Mouse (Mus musculus) lung, embryonic 16.5 days (tissue): Measurements from ENCODE around the gene Arid1a. TPM values are rescaled to one million over a fixed set of nuclear protein-coding genes. Genes with fewer than 3 reads are reported as not detected.

ENCODE experiments used
- ATAC-seq: fragments of 200-750 bp; cut with Nextera tagmentation; 2 replicates; pipeline ENCODE4 v1.8.0; 2017; ENCODE audit warnings: low read depth, mild to moderate bottlenecking, moderate library complexity
- H3K27ac ChIP-seq: fragments of 300-500 bp; sonication (generic); 2 replicates; pipeline ENCODE4 v1.5.1; 2014; ENCODE audit warnings: mild to moderate bottlenecking, control low read depth, low read length
- H3K27me3 ChIP-seq: fragments of 300-500 bp; sonication (generic); 2 replicates; pipeline ENCODE4 v1.6.1; 2014; ENCODE audit warnings: low read depth, low read length, mixed read lengths; ENCODE audit not compliant: control insufficient read depth, insufficient read depth
- H3K36me3 ChIP-seq: fragments of 300-500 bp; sonication (generic); 2 replicates; pipeline ENCODE4 v1.6.1; 2014; ENCODE audit warnings: low read length; ENCODE audit not compliant: control insufficient read depth, insufficient read depth
- H3K4me1 ChIP-seq: fragments of 300-500 bp; sonication (generic); replicated peaks from 2 replicates; pipeline ENCODE4 v1.6.1; 2014; ENCODE audit warnings: low read length, mixed read lengths; ENCODE audit not compliant: control insufficient read depth, insufficient read depth
- H3K4me2 ChIP-seq: fragments of 300-500 bp; sonication (generic); 2 replicates; pipeline ENCODE4 v1.6.1; 2014; ENCODE audit warnings: low read depth, low read length, control low read depth
- H3K4me3 ChIP-seq: fragments of 300-500 bp; sonication (generic); 2 replicates; pipeline ENCODE4 v1.5.1; 2014; ENCODE audit warnings: mild to moderate bottlenecking, low read length, control low read depth
- H3K9ac ChIP-seq: fragments of 300-500 bp; sonication (generic); 2 replicates; pipeline ENCODE4 v1.6.1; 2014; ENCODE audit warnings: low read length, control low read depth
- H3K9me3 ChIP-seq: fragments of 300-500 bp; sonication (generic); 2 replicates; pipeline ENCODE4 v1.6.1; 2016; ENCODE audit warnings: low read length; ENCODE audit not compliant: control insufficient read depth
- WGBS: fragments of 180-500 bp; shearing (Covaris S2); extraction: QIAGEN DNeasy Blood & Tissue Kit; methylation state at CpG from one replicate; pipeline ENCODE4 v1.1.7; 2014; 5-methylcytosine and 5-hydroxymethylcytosine counted together
- polyA plus RNA-seq: library from polyadenylated mRNA; unstranded; fragments of >200 nt; fragmentation: Nextera tagmentation; extraction: Ambion mirVana; gene quantifications from 2 replicates; pipeline ENCODE4 v1.2.1, GENCODE M21; 2015

The Arid1a gene
- polyA plus RNA-seq, 1 experiment from 2014 or later, result 28.4 TPM

DNA sequence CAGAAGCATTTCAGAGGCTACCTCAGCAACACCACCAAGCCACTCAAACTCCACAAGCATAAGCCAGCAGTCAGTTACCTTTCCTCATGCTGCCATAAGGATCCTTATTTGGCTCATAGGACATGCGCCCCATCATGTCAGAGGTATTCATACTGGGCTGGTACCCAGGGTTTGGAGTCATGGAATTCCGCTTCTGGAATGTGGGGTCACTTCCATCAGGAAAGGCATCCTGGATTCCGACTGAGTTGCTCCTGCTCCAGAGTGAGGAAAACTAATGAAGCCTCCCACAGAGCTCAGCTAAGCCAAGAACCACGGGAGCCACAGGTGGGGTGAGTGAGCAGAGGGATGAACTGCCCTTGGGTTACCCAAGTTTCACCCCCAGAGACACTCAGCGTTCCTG, 69.4 kb downstream of the Arid1a start:
- peaks cover 13% of the 10 kb centered on the region for H3K4me1 ChIP-seq
- 87% methylated on average over 5 of the region's 5 CpGs for WGBS
- H3K27me3 ChIP-seq, result no peaks in the 10 kb centered on the region
- H3K36me3 ChIP-seq, result peaks cover 69% of the 10 kb centered on the region
- no peaks in the 10 kb centered on the region for H3K9me3 ChIP-seq
- no peak overlapping the region for H3K4me3 ChIP-seq
- ATAC-seq, result no peak
- H3K27ac ChIP-seq, result no peak overlapping the region
- no peak overlapping the region for H3K4me2 ChIP-seq
- H3K9ac ChIP-seq, result no peak overlapping the region

DNA sequence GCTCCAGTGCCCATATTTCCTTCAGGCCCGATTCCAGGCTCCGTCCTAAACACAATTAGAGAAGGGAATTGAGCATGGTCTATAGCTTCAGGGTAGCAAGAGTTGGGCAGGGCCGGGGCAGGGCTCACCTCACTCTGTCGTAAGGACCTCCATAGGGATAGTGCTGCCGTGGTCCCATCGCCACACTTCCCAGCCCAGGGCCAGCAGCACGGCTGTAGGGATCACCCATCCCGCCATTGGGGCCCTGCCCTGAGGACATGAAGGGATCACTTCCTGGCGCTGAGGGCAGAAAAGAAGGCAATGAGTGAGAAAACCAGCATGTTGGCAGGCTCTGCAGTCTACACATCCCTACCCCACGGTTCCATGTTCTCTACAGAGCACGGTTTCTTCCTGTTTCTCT, 70.1 kb downstream of the Arid1a start:
- Histone ChIP-seq H3K4me2 (no peak overlapping the region), H3K4me3 (no peak overlapping the region), H3K27me3 (no peaks in the 10 kb centered on the region), H3K27ac (no peak overlapping the region), H3K4me1 (peaks cover 13% of the 10 kb centered on the region), H3K36me3 (peaks cover 68% of the 10 kb centered on the region), H3K9me3 (no peaks in the 10 kb centered on the region), H3K9ac (no peak overlapping the region)
- 85% methylated on average over 11 of the region's 11 CpGs for WGBS
- no peak for ATAC-seq

DNA sequence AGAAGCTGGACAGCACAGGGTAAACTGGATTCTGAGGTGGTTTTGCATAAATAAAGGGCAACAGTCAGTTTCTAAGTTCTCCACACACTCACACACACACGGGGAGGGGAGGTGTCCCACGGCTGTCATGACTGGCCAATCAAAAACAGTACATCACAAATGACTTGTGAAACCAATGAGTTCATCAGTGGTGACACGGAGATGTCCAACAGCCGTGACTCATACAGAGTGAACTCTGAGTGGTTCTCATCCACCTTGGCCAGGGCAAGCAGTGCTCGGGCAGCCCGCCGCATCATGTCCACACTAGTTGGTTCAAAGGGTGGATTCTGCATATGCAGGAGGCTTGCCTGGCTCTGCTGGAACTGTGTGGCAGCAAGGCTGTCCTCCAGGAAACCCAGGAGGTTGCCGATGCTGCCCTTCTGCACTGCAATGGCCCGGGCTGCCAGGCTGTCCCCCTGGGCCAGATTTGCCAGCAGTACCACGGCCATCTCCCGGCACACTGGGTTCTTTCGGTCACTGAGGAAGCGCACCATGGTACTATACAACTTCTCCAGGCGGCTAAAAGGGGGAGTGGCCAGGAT, 76.3 kb downstream of the Arid1a start:
- Histone ChIP-seq H3K4me1 (peaks cover 24% of the 10 kb centered on the region), H3K4me2 (no peak overlapping the region), H3K9me3 (no peaks in the 10 kb centered on the region), H3K27me3 (no peaks in the 10 kb centered on the region), H3K9ac (no peak overlapping the region), H3K4me3 (no peak overlapping the region), H3K27ac (no peak overlapping the region), H3K36me3 (peaks cover 46% of the 10 kb centered on the region)
- ATAC-seq, result no peak
- 80% methylated on average over 14 of the region's 14 CpGs for WGBS

DNA sequence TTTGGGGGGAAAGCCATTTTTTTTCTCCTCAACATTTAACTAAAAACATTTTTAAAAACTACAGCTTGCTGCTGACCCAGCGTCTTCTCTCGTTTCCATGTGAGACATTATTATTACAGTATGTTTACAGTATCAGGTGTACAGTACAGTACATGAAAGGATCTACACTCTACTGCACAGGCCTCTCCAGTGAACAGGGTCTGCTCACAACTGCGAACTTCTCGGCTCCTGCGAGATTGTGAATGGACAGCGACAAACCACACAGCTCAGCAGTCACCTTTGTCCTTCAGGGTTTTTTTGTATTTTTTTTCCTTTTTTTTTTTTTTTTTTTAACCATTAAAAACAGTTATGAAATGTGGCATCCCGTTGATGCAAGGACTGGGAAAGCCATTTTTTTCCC, 76.9 kb downstream of the Arid1a start:
- H3K4me2 ChIP-seq, result no peak overlapping the region
- H3K4me1 ChIP-seq, result peaks cover 30% of the 10 kb centered on the region
- no peak for ATAC-seq
- H3K27ac ChIP-seq, result no peak overlapping the region
- H3K27me3 ChIP-seq, result no peaks in the 10 kb centered on the region
- 70% methylated on average over 7 of the region's 7 CpGs for WGBS
- peaks cover 40% of the 10 kb centered on the region for H3K36me3 ChIP-seq
- no peaks in the 10 kb centered on the region for H3K9me3 ChIP-seq
- H3K9ac ChIP-seq, result no peak overlapping the region
- no peak overlapping the region for H3K4me3 ChIP-seq

DNA sequence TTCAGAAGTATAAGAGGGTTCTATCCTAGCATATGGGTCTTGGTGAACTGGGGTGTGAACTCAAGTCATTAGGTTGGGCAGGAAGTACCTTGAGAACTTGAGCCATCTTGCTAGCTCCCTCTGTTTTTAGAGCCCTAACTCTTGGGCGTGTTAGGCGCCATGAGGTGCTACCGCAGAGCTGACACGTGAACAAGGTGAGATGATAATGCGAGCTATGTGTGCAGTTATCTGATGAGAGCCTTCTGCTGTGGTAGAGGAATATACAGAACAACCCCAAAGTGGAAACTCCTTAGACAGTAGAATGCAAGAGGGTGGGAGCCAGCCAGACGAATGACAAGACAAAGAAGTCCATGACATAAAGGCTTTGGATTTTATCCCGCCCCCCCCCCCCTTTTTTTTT, 79.3 kb downstream of the Arid1a start:
- H3K4me1 ChIP-seq, result peaks cover 42% of the 10 kb centered on the region
- 71% methylated on average over 7 of the region's 7 CpGs for WGBS
- H3K36me3 ChIP-seq, result peaks cover 24% of the 10 kb centered on the region
- H3K27me3 ChIP-seq, result no peaks in the 10 kb centered on the region
- H3K9ac ChIP-seq, result no peak overlapping the region
- no peak for ATAC-seq
- no peak overlapping the region for H3K4me2 ChIP-seq
- H3K27ac ChIP-seq, result no peak overlapping the region
- H3K4me3 ChIP-seq, result no peak overlapping the region
- H3K9me3 ChIP-seq, result no peaks in the 10 kb centered on the region

DNA sequence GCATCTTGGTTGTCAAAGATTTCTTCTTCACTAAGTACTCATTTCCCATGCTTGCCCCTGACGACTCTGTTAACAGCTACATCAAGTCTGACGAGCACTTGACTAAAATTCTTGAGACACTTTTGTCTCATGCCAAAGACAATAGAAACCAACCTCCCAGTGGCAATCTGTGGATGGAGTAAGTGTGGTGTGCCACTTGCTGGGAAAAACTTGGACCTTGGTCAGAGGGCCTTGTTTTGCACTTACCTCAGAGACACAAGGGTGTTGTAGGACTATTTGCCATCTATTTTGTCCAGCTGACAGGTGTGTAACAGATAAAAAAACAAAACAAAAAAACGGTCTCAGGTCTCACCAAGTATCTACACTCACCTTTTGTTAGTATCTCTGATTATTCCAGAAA, 80.4 kb downstream of the Arid1a start:
- no peak overlapping the region for H3K9ac ChIP-seq
- H3K9me3 ChIP-seq, result no peaks in the 10 kb centered on the region
- peaks cover 45% of the 10 kb centered on the region for H3K4me1 ChIP-seq
- peak overlapping the region; percentile 86 for H3K27ac ChIP-seq
- 0 out of 2 replicates have a peak overlapping the region, but pooled peaks have one; percentile 20 for H3K4me2 ChIP-seq
- no peak overlapping the region for H3K4me3 ChIP-seq
- no peaks in the 10 kb centered on the region for H3K27me3 ChIP-seq
- ATAC-seq, result no peak
- 14% methylated on average over 3 of the region's 3 CpGs for WGBS
- peaks cover 15% of the 10 kb centered on the region for H3K36me3 ChIP-seq

DNA sequence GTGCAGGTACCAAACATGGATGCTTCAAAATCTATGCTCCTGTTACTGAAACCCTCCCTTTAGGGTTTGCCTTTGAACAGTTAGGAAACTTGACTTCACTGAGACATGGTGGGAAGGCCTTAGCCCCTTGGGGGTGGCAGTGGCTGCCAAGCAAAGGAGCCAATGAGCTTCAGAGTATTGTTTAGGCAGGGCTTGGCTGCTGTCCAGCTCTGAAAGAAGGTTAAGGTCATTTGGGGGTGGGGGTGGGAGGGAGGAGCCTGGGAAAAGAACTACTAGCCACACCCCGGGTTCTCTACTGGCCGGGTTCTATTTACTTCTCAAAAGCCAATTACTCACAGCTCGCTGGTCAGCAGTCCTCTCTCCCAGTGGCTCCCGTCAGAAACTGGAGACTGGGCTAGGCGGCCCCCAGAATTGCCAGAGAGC, 81.0 kb downstream of the Arid1a start:
- H3K27me3 ChIP-seq, result no peaks in the 10 kb centered on the region
- 0 out of 2 replicates have a peak overlapping the region, but pooled peaks have one; percentile 20 for H3K4me2 ChIP-seq
- no peak overlapping the region for H3K4me3 ChIP-seq
- H3K9ac ChIP-seq, result 0 out of 2 replicates have a peak overlapping the region, but pooled peaks have one; percentile 32
- WGBS, result 1% methylated on average over 5 of the region's 5 CpGs
- peak; percentile 60 for ATAC-seq
- no peaks in the 10 kb centered on the region for H3K9me3 ChIP-seq
- H3K4me1 ChIP-seq, result peaks cover 50% of the 10 kb centered on the region
- peak overlapping the region; percentile 86 for H3K27ac ChIP-seq
- peaks cover 9% of the 10 kb centered on the region for H3K36me3 ChIP-seq

DNA sequence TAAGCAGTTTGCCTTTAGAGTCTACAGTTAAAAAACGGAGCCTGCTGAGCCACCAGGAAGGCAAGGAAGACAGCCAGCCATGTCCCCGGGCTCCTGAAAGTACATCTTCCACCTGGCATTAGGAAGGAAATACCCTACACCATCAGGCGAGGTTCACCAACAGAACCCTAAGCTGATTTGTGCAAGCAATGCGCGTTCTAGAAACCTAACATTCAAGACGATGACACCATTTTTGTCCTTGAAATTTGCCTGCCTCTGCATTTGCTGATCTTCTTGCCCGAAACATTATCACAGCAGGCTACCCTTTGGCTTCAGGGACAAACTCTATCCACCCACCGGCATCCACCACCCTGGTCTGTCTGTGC, 82.3 kb downstream of the Arid1a start:
- peaks cover 3% of the 10 kb centered on the region; the same call in 1 of the 2 replicates for H3K36me3 ChIP-seq
- peak overlapping the region; percentile 100 for H3K27ac ChIP-seq
- peak overlapping the region; percentile 81 for H3K4me2 ChIP-seq
- no peaks in the 10 kb centered on the region for H3K27me3 ChIP-seq
- H3K4me3 ChIP-seq, result 0 out of 2 replicates have a peak overlapping the region, but pooled peaks have one; percentile 13
- ATAC-seq, result no peak
- no peaks in the 10 kb centered on the region for H3K9me3 ChIP-seq
- WGBS, result 46% methylated on average over 8 of the region's 8 CpGs
- H3K9ac ChIP-seq, result peak overlapping the region; percentile 88; the same call in 1 of the 2 replicates
- H3K4me1 ChIP-seq, result peaks cover 59% of the 10 kb centered on the region

DNA sequence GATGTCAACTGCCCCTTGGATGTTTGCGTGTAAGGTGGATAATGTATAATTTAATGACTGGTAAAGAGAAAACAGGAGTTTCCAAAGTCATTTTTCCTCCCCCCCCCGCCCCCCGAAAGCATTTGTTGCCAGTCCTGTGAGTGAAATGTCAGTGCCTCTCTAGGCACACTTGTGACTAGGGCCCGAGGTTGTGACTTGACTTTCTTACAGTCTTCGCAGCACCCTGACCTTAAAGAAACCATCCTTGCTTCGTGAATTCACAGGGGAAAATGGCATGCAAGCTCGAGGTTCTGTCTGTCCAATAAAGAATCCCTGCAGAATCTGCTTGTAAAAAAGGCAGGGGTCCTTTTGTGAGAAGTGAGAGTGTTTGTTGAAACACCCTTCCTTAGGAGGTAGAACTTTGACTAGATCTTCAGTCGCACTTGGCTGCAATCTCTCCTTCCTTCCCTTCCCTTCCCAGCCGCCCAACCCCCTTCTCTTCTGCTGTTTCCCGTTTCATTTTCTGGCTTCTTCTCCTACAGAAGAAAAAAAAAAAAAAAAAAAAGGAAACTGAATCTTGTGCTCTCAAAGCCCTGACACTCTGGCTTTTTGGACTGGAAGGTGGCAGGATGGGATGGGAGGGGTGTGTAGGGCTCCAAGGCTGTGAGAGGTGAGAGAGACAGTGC, 82.8 kb downstream of the Arid1a start:
- Histone ChIP-seq H3K4me2 (peak overlapping the region; percentile 81), H3K36me3 (peaks cover 3% of the 10 kb centered on the region; the same call in 1 of the 2 replicates), H3K4me1 (peaks cover 59% of the 10 kb centered on the region), H3K27me3 (no peaks in the 10 kb centered on the region), H3K4me3 (peak overlapping the region; percentile 83), H3K27ac (peak overlapping the region; percentile 100), H3K9ac (peak overlapping the region; percentile 88), H3K9me3 (no peaks in the 10 kb centered on the region)
- 17% methylated on average over 10 of the region's 10 CpGs for WGBS
- no peak for ATAC-seq
